10 mouse cellular contexts compared by ENCODE assay signal in the genomic region with DNA sequence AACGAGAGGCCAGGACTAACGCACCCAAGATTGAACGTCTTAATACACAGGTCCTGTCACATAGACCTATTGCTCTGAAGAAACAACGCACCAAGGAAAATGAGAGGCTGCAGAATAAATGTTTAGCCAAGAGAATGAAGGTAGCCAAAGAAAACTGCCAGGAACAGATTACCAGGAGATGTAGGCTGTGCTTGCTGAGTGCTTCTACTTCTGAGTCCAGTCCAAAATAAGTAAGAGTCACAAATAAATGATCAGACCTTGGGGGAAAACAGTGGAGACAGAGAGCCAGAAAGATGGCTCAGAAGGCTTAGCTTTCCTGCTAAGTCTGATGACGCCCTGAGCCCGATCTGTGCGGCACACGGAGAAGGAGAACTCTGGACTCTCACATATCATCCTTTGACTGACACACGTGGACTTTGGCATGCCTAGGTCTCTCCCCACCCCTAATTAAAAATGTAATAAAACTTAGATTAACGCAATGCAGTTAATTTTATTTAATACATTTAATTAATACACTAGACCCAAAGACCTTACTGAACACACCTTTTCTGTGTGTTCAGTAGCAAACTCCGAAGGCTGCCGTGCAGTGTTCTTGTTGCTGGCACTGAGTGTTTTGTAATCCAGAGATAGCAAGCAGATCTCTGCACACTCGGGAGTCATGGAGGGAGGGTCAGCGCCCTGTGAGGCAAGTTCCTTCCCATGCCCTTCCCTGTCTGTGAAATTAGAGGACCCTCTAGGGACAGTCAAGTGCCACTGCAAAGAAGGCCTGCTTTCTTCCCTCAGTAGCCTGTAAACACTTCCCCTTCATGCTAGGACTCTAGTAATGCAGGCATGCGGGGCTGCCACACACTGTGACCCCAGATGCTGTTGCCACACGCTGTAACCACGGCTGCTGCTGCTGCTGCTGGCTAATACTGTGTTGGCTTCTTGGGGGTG. TPM values are rescaled to one million over a fixed set of nuclear protein-coding genes. Genes with fewer than 3 reads are reported as not detected.
DNase-seq lines count a peak whose midpoint lies in the region; ATAC-seq and TF ChIP-seq lines count a peak whose summit lies in the region.
"Had no signal": no experiment of that assay in that cellular context is flagged by ENCODE, and none has a peak within 500 bp of the region (broad histone marks: within the 10 kb centered on the region; RNA-seq: fewer than 3 reads in every experiment).

No protein-coding gene starts in this region.

- no peak for ATAC-seq in heart, embryonic 11.5 days (replicated peaks; ENCODE audit: insufficient number of reproducible peaks, low FRiP score, low TSS enrichment)
- no peak for ATAC-seq in midbrain, postnatal 0 days (ENCODE audit: low FRiP score)
- ATAC-seq in midbrain, embryonic 13.5 days: no peak
- ATAC-seq in limb, embryonic 15.5 days (ENCODE audit: insufficient number of reproducible peaks, low FRiP score, low TSS enrichment, low read depth): no peak
- ATAC-seq: midbrain, embryonic 16.5 days had no signal

- H3K27me3 ChIP-seq in heart, embryonic 11.5 days (ENCODE audit: control insufficient read depth, insufficient read depth, low read length): no peaks in the 10 kb centered on the region
- no peaks in the 10 kb centered on the region for H3K27me3 ChIP-seq in midbrain, postnatal 0 days (ENCODE audit: insufficient read depth, low read length)
- no peaks in the 10 kb centered on the region for H3K27me3 ChIP-seq in midbrain, embryonic 13.5 days
- H3K27me3 ChIP-seq in limb, embryonic 15.5 days: no peaks in the 10 kb centered on the region

- no peaks in the 10 kb centered on the region for H3K36me3 ChIP-seq in heart, embryonic 11.5 days (ENCODE audit: control insufficient read depth, insufficient read depth, low read length)
- no peaks in the 10 kb centered on the region for H3K36me3 ChIP-seq in midbrain, postnatal 0 days (ENCODE audit: insufficient read depth, low read length)
- H3K36me3 ChIP-seq in midbrain, embryonic 13.5 days: peaks cover 5% of the 10 kb centered on the region
- 0 out of 2 replicates have a peak, but pooled peaks cover under 1% of the 10 kb centered on the region for H3K36me3 ChIP-seq in limb, embryonic 15.5 days

- DNase-seq in heart, adult 11 months: peak; percentile 91
- peak; percentile 42 for DNase-seq in midbrain, postnatal 0 days (ENCODE audit: low spot score)
- peak; percentile 65 for DNase-seq in yolk sac, embryonic 10.5 days (ENCODE audit: low spot score)
- no peak for DNase-seq in right cerebral cortex, adult 18-20 months
- DNase-seq in thymus, adult 18-20 months: no peak
- DNase-seq: kidney, adult 8-10 months had no signal

- no peaks in the 10 kb centered on the region for H3K9me3 ChIP-seq in heart, embryonic 11.5 days (replicated peaks; ENCODE audit: control insufficient read depth, low read length)
- H3K9me3 ChIP-seq in midbrain, postnatal 0 days (ENCODE audit: low read length): no peaks in the 10 kb centered on the region
- H3K9me3 ChIP-seq in midbrain, embryonic 13.5 days: no peaks in the 10 kb centered on the region
- no peaks in the 10 kb centered on the region for H3K9me3 ChIP-seq in limb, embryonic 15.5 days

- peak; percentile 51; the same call in 1 of the 2 replicates for TF ChIP-seq CTCF in midbrain, postnatal 0 days (IDR thresholded peaks at IDR 0.05)

- H3K4me3 ChIP-seq in heart, embryonic 11.5 days (ENCODE audit: low read depth, low read length): no peak overlapping the region
- no peak overlapping the region for H3K4me3 ChIP-seq in midbrain, postnatal 0 days (ENCODE audit: low read depth, low read length)
- H3K4me3 ChIP-seq in midbrain, embryonic 13.5 days (replicated peaks): no peak overlapping the region
- H3K4me3 ChIP-seq in limb, embryonic 15.5 days: no peak overlapping the region

- H3K9ac ChIP-seq in heart, embryonic 11.5 days (ENCODE audit: low read depth, low read length): no peak overlapping the region
- 0 out of 2 replicates have a peak overlapping the region, but pooled peaks have one; percentile 13 for H3K9ac ChIP-seq in midbrain, postnatal 0 days (replicated peaks; ENCODE audit: low read length, poor library complexity, severe bottlenecking)
- no peak overlapping the region for H3K9ac ChIP-seq in midbrain, embryonic 13.5 days (replicated peaks)
- H3K9ac ChIP-seq in limb, embryonic 15.5 days: no peak overlapping the region

- H3K4me1 ChIP-seq in heart, embryonic 11.5 days (ENCODE audit: control insufficient read depth, insufficient read depth, low read length): peaks cover 19% of the 10 kb centered on the region
- H3K4me1 ChIP-seq in midbrain, postnatal 0 days (ENCODE audit: insufficient read depth, low read length): peaks cover 3% of the 10 kb centered on the region; the same call in 1 of the 2 replicates
- H3K4me1 ChIP-seq in midbrain, embryonic 13.5 days (replicated peaks): peaks cover 20% of the 10 kb centered on the region
- peaks cover 39% of the 10 kb centered on the region for H3K4me1 ChIP-seq in limb, embryonic 15.5 days

- 63% methylated on average over 17 of the region's 17 CpGs for WGBS in heart, embryonic 11.5 days (ENCODE audit: insufficient replicate concordance)
- WGBS in midbrain, postnatal 0 days: 67% methylated on average over 17 of the region's 17 CpGs
- 75% methylated on average over 17 of the region's 17 CpGs for WGBS in midbrain, embryonic 13.5 days
- WGBS in limb, embryonic 15.5 days: 55% methylated on average over 17 of the region's 17 CpGs

- H3K4me2 ChIP-seq in heart, embryonic 11.5 days: no peak overlapping the region
- H3K4me2 ChIP-seq in midbrain, postnatal 0 days (ENCODE audit: low read depth, low read length, poor library complexity, severe bottlenecking): no peak overlapping the region
- no peak overlapping the region for H3K4me2 ChIP-seq in midbrain, embryonic 13.5 days (replicated peaks)
- H3K4me2 ChIP-seq in limb, embryonic 15.5 days: no peak overlapping the region

- no peak overlapping the region for H3K27ac ChIP-seq in heart, embryonic 11.5 days (ENCODE audit: low read depth, low read length)
- no peak overlapping the region; the same call in 1 of the 2 replicates for H3K27ac ChIP-seq in midbrain, postnatal 0 days (ENCODE audit: low read depth, low read length)
- H3K27ac ChIP-seq in midbrain, embryonic 13.5 days: no peak overlapping the region
- peak overlapping the region; percentile 75 for H3K27ac ChIP-seq in limb, embryonic 15.5 days

RNA-seq across cellular contexts. Expression of a gene that starts 18.9 kb away (rescaled TPM):
- polyA plus RNA-seq in heart, embryonic 11.5 days (2014; fragmentation: Nextera tagmentation; extraction: Ambion mirVana): 10.2 and 12.3 TPM in 2 replicates
- total RNA-seq in midbrain, postnatal 0 days (2014; rRNA removed): 19.3 and 22.7 TPM in 2 replicates
- 5.6 and 6.7 TPM in 2 replicates for polyA plus RNA-seq in midbrain, postnatal 0 days (2015; fragmentation: Nextera tagmentation; extraction: Ambion mirVana)
- 8.0 and 9.1 TPM in 2 replicates for polyA plus RNA-seq in midbrain, embryonic 13.5 days (2015; fragmentation: Nextera tagmentation; extraction: Ambion mirVana)
- 6.8 and 7.9 TPM in 2 replicates for polyA plus RNA-seq in limb, embryonic 15.5 days (2015; fragmentation: Nextera tagmentation; extraction: Ambion mirVana)

RNA-seq across cellular contexts. Expression of a gene that starts 38.8 kb away (rescaled TPM):
- polyA plus RNA-seq in heart, embryonic 11.5 days (2014; fragmentation: Nextera tagmentation; extraction: Ambion mirVana): 1.7 and 2.2 TPM in 2 replicates
- total RNA-seq in midbrain, postnatal 0 days (2014; rRNA removed): 30.0 and 37.5 TPM in 2 replicates
- 5.8 and 6.2 TPM in 2 replicates for polyA plus RNA-seq in midbrain, postnatal 0 days (2015; fragmentation: Nextera tagmentation; extraction: Ambion mirVana)
- 6.2 and 6.4 TPM in 2 replicates for polyA plus RNA-seq in midbrain, embryonic 13.5 days (2015; fragmentation: Nextera tagmentation; extraction: Ambion mirVana)
- polyA plus RNA-seq in limb, embryonic 15.5 days (2015; fragmentation: Nextera tagmentation; extraction: Ambion mirVana): 5.7 and 6.0 TPM in 2 replicates

RNA-seq across cellular contexts. Expression of a gene that starts 51.0 kb away (rescaled TPM):
- polyA plus RNA-seq in heart, embryonic 11.5 days (2014; fragmentation: Nextera tagmentation; extraction: Ambion mirVana): 4.5 and 5.0 TPM in 2 replicates
- 16.9 and 17.8 TPM in 2 replicates for total RNA-seq in midbrain, postnatal 0 days (2014; rRNA removed)
- 18.1 and 21.8 TPM in 2 replicates for polyA plus RNA-seq in midbrain, postnatal 0 days (2015; fragmentation: Nextera tagmentation; extraction: Ambion mirVana)
- polyA plus RNA-seq in midbrain, embryonic 13.5 days (2015; fragmentation: Nextera tagmentation; extraction: Ambion mirVana): 21.8 and 22.6 TPM in 2 replicates
- 10.9 and 11.5 TPM in 2 replicates for polyA plus RNA-seq in limb, embryonic 15.5 days (2015; fragmentation: Nextera tagmentation; extraction: Ambion mirVana)

RNA-seq across cellular contexts. Expression of a gene that starts 51.1 kb away (rescaled TPM):
- polyA plus RNA-seq in heart, embryonic 11.5 days (2014; fragmentation: Nextera tagmentation; extraction: Ambion mirVana): 241 and 245 TPM in 2 replicates
- total RNA-seq in midbrain, postnatal 0 days (2014; rRNA removed): 137 and 149 TPM in 2 replicates
- polyA plus RNA-seq in midbrain, postnatal 0 days (2015; fragmentation: Nextera tagmentation; extraction: Ambion mirVana): 366 and 368 TPM in 2 replicates
- polyA plus RNA-seq in midbrain, embryonic 13.5 days (2015; fragmentation: Nextera tagmentation; extraction: Ambion mirVana): 260 and 269 TPM in 2 replicates
- 184 and 185 TPM in 2 replicates for polyA plus RNA-seq in limb, embryonic 15.5 days (2015; fragmentation: Nextera tagmentation; extraction: Ambion mirVana)

Comparison
In these comparisons a context has a peak if more than half of its experiments do, and no peak if none do; other contexts are left out.
1. DNase-seq: peak in heart, adult 11 months (single experiment), midbrain, postnatal 0 days (single experiment) and yolk sac, embryonic 10.5 days (single experiment); none in right cerebral cortex, adult 18-20 months (single experiment) and thymus, adult 18-20 months (0 of 2).